Mouse (Mus musculus): ENCODE results near the gene Cpe.

Cpe gene

GRCm38 (mm10) chr8:64692651-64693201 is at the start of gene Cpe:
Cpe (minus strand) TSS chr8:64693054.
- peak; percentile 94 for DNase-seq

GRCm38 (mm10) chr8:64740547-64741211 is 47.8 kb upstream of the Cpe start:
- no peak for DNase-seq

- no peak for DNase-seq
Measured at GRCm38 (mm10) chr8:64738916-64739315, 46.1 kb upstream of the Cpe start.

GRCm38 (mm10) chr8:64736767-64737323 is 44.0 kb upstream of the Cpe start:
- no peak for DNase-seq

GRCm38 (mm10) chr8:64735161-64735560 is 42.3 kb upstream of the Cpe start:
- peak; percentile 7 for DNase-seq

GRCm38 (mm10) chr8:64733271-64733943 is 40.6 kb upstream of the Cpe start, which contains the start of gene Msmo1:
Msmo1 (minus strand) TSS chr8:64733792.
- DNase-seq, result peak; percentile 98

- no peak for DNase-seq
Measured at GRCm38 (mm10) chr8:64732596-64732995, 39.7 kb upstream of the Cpe start.

GRCm38 (mm10) chr8:64728156-64728555 is 35.3 kb upstream of the Cpe start:
- no peak for DNase-seq

GRCm38 (mm10) chr8:64726190-64726695 is 33.4 kb upstream of the Cpe start:
- DNase-seq, result no peak

- no peak for DNase-seq
Measured at GRCm38 (mm10) chr8:64723206-64723605, 30.4 kb upstream of the Cpe start.

GRCm38 (mm10) chr8:64717868-64718267 is 25.0 kb upstream of the Cpe start:
- DNase-seq, result no peak

GRCm38 (mm10) chr8:64712499-64712898 is 19.6 kb upstream of the Cpe start:
- no peak for DNase-seq

- no peak for DNase-seq
Measured at GRCm38 (mm10) chr8:64711544-64711943, 18.7 kb upstream of the Cpe start.

- DNase-seq, result no peak
Measured at GRCm38 (mm10) chr8:64707481-64707880, 14.6 kb upstream of the Cpe start.

- DNase-seq, result no peak
Measured at GRCm38 (mm10) chr8:64703191-64703590, 10.3 kb upstream of the Cpe start.

- peak; percentile 66 for DNase-seq
Measured at GRCm38 (mm10) chr8:64691591-64692401, 1.1 kb downstream of the Cpe start.

- peak; percentile 57 for DNase-seq
Measured at GRCm38 (mm10) chr8:64690845-64691244, 2.0 kb downstream of the Cpe start.

- DNase-seq, result no peak
Measured at GRCm38 (mm10) chr8:64690306-64690705, 2.5 kb downstream of the Cpe start.

- DNase-seq, result no peak
Measured at GRCm38 (mm10) chr8:64688741-64689140, 4.1 kb downstream of the Cpe start.

- no peak for DNase-seq
Measured at GRCm38 (mm10) chr8:64688161-64688560, 4.7 kb downstream of the Cpe start.

- DNase-seq, result no peak
Measured at GRCm38 (mm10) chr8:64682501-64682900, 10.4 kb downstream of the Cpe start.

GRCm38 (mm10) chr8:64676381-64676780 is 16.5 kb downstream of the Cpe start:
- no peak for DNase-seq
